Mouse (Mus musculus) ES-E14 (cell line): ENCODE data around the gene Flt3. TPM values are rescaled to one million over a fixed set of nuclear protein-coding genes. Genes with fewer than 3 reads are reported as not detected.
A peak's percentile ranks its signal among the peaks of the same experiment; 100 is the strongest.

Experiments
- DNase-seq: peaks from one replicate; pipeline ENCODE4 v3.0.0-alpha.2; 2013; ENCODE audit warnings: low read depth, low spot score
- H3K27ac ChIP-seq: 2 replicates; pipeline ENCODE4 v1.5.1; 2012; ENCODE audit warnings: low read depth, mild to moderate bottlenecking, low read length, moderate library complexity, mixed read lengths; ENCODE audit not compliant: poor library complexity, insufficient read depth, severe bottlenecking
- H3K36me3 ChIP-seq: 2 replicates; pipeline ENCODE4 v1.6.1; 2012; ENCODE audit warnings: mild to moderate bottlenecking, low read length, moderate library complexity, mixed read lengths; ENCODE audit not compliant: control insufficient read depth, poor library complexity, insufficient read depth, severe bottlenecking
- H3K4me1 ChIP-seq, 2 experiments: fragments of 150-350 bp in 1 of 2; sonication (generic) in 1 of 2; 2 replicates each; pipeline ENCODE4 v1.6.1; 2012; ENCODE audit warnings: low read length in 2 of 2, mild to moderate bottlenecking in 1 of 2, mixed read lengths in 1 of 2; ENCODE audit not compliant: control insufficient read depth in 2 of 2, insufficient read depth in 2 of 2, poor library complexity in 1 of 2
- H3K4me3 ChIP-seq, 2 experiments: fragments of 150-350 bp in 1 of 2; sonication (generic) in 1 of 2; 2 replicates each; pipeline ENCODE4 v1.5.1; 2012; ENCODE audit warnings: low read length in 2 of 2, low read depth in 1 of 2, mild to moderate bottlenecking in 1 of 2, mixed read lengths in 1 of 2; ENCODE audit not compliant: insufficient read depth in 1 of 2, poor library complexity in 1 of 2, severe bottlenecking in 1 of 2
- H3K9ac ChIP-seq: 2 replicates; pipeline ENCODE4 v1.6.1; 2012; ENCODE audit warnings: low read depth, mild to moderate bottlenecking, low read length, mixed read lengths; ENCODE audit not compliant: poor library complexity, insufficient read depth, severe bottlenecking
- H3K9me3 ChIP-seq: fragments of 150-350 bp; sonication (generic); 2 replicates; pipeline ENCODE4 v1.6.1; 2012; ENCODE audit warnings: low read depth, mild to moderate bottlenecking, low read length; ENCODE audit not compliant: control insufficient read depth, insufficient read depth
- CHD2 ChIP-seq: IDR thresholded peaks from 2 replicates; pipeline ENCODE4 v1.6.1; 2014; ENCODE audit warnings: mild to moderate bottlenecking, low read depth, low read length, inconsistent platforms
- HCFC1 ChIP-seq: IDR thresholded peaks from 2 replicates; pipeline ENCODE4 v1.6.1; 2012; ENCODE audit warnings: low read length, inconsistent platforms, borderline replicate concordance; ENCODE audit not compliant: insufficient read depth
- MAFK ChIP-seq: IDR thresholded peaks from 2 replicates; pipeline ENCODE4 v1.6.1; 2014; ENCODE audit warnings: mild to moderate bottlenecking, low read depth, low read length, inconsistent platforms; ENCODE audit not compliant: insufficient read depth
- ZC3H11A ChIP-seq: IDR thresholded peaks from 2 replicates; pipeline ENCODE4 v1.6.1; 2012; ENCODE audit warnings: low read depth, mild to moderate bottlenecking, inconsistent platforms, low read length, borderline replicate concordance
- ZNF384 ChIP-seq: IDR thresholded peaks from 2 replicates; pipeline ENCODE4 v1.6.1; 2012; ENCODE audit warnings: low read depth, low read length, inconsistent platforms
- in situ Hi-C, 2 experiments: fragments of 600-800 bp; cut with MboI; formaldehyde crosslinking; loops; one replicate each; pipeline ENCODE4 v1.15.1; 2025; ENCODE audit warnings: low sequenced_read_pairs in 2 of 2, inconsistent platforms in 1 of 2; ENCODE audit not compliant: unreplicated experiment in 2 of 2
- total RNA-seq: library from RNA; depleted of rRNA; stranded (reverse); fragments of 300-350 nt; gene quantifications from 2 replicates; pipeline ENCODE4 v1.2.3, GENCODE M21; 2012

Gene Flt3
- total RNA-seq, 1 experiment, result 0.27 TPM

DNA sequence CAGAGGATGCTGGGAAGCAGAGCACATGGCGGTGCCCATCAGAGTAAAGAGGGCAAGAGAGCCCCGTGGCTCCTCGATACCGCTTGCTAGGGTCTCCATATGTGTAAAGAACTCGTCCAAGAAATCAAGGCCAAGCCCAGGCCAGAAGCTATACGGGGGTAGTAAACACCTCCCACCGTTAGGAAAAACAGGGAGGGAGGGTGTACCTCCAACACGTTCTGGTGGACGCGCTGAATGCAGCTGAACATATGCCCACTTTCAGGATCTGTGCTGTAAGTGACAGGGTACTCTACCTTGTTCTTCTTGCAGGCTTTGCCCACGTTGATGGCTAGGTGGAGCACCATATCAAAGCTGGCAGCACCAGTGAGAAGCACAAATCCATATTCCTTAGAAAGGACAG, 74.4 kb downstream of the Flt3 start:
- H3K9me3 ChIP-seq, result no peaks in the 10 kb centered on the region
- no peaks in the 10 kb centered on the region for H3K36me3 ChIP-seq
- in situ Hi-C loops, result loop anchor here in 1 of 2 experiments (10.0 kb wide), 1 partner anchor 621 kb away; no protein-coding TSS in a partner anchor
- H3K4me3 ChIP-seq, result no peak overlapping the region
- H3K4me1 ChIP-seq, result no peaks in the 10 kb centered on the region
- no peak for TF ChIP-seq MAFK
- no peak for TF ChIP-seq ZC3H11A
- H3K9ac ChIP-seq, result no peak overlapping the region
- DNase-seq, result no peak
- H3K27ac ChIP-seq, result no peak overlapping the region

DNA sequence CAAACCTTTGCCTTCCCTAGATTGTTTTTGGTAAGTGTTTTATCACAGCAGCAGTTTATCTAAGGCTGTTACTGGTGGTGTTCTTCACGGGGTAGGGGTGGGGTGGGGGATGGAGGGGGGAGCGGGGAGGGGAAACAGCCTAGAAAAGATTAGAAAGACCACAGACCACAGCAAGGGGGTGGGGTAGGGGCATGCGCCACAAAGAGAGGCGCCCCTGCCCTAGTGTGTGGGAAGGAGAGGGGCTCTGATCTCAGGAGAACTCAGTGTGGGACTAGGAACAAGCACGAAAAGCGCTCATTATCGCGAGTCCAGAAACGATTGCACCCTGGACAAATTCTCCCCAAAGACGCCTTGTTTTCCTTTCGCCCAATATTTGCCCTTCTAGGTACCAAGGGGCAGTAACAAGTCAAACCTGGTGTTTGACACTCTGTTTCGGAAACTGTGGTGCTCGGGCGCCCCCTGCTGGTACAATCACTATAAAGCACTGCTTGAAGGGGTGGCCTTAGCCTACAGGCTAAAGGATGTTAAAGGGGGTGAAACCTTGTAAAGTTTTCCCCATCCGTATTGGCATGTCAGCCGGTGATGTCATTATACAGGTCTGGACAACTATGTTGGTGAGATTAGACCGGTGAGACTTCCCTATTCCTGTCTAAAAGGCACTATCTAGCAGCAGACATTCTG, 76.9 kb downstream of the Flt3 start:
- TF ChIP-seq ZNF384 (no peak), ZC3H11A (no peak; the same call in 1 of the 2 replicates), CHD2 (no peak), MAFK (no peak), HCFC1 (no peak)
- H3K4me3 ChIP-seq, result no peak overlapping the region
- H3K36me3 ChIP-seq, result no peaks in the 10 kb centered on the region
- no peak overlapping the region for H3K9ac ChIP-seq
- no peaks in the 10 kb centered on the region for H3K9me3 ChIP-seq
- DNase-seq, result no peak
- H3K27ac ChIP-seq, result no peak overlapping the region
- H3K4me1 ChIP-seq, result no peaks in the 10 kb centered on the region
- in situ Hi-C loops, result loop anchor here in 1 of 2 experiments (10.0 kb wide), 1 partner anchor 619 kb away; no protein-coding TSS in a partner anchor

DNA sequence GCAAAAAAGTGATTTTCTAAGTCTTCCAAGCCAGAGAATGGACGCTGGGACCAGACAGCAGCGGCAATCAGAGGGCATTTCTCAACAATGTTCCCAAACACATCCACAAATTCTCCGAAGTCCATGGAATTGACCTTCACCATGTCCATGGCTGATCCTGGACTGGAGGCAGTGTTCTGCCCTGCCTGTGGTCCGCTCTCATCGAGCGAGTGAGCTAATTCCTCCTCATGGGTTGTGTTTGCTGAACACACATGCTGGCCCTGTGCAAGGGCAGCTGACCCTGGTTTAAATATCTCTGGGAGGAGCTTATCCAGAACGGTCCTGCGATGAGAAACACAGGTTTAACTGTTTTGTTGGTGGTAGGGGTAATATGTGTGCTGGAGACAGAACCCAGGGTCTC, 78.1 kb downstream of the Flt3 start, which contains the start of gene Urad:
Gene Urad, minus strand, starts transcription at position 258 of the 400 bp plus-strand sequence.
- in situ Hi-C loops, result loop anchor here in 1 of 2 experiments (10.0 kb wide), 1 partner anchor 617 kb away; no protein-coding TSS in a partner anchor
- Histone ChIP-seq H3K27ac (no peak within 1 kb of the TSS), H3K4me1 (no peaks in the 10 kb centered on the region), H3K9me3 (no peaks in the 10 kb centered on the region), H3K4me3 (no peak within 1 kb of the TSS), H3K9ac (no peak within 1 kb of the TSS), H3K36me3 (no peaks in the 10 kb centered on the region)
- no peak for TF ChIP-seq HCFC1
- TF ChIP-seq CHD2, result no peak
- TF ChIP-seq MAFK, result no peak
- TF ChIP-seq ZC3H11A, result no peak
- TF ChIP-seq ZNF384, result no peak
- DNase-seq, result no peak

DNA sequence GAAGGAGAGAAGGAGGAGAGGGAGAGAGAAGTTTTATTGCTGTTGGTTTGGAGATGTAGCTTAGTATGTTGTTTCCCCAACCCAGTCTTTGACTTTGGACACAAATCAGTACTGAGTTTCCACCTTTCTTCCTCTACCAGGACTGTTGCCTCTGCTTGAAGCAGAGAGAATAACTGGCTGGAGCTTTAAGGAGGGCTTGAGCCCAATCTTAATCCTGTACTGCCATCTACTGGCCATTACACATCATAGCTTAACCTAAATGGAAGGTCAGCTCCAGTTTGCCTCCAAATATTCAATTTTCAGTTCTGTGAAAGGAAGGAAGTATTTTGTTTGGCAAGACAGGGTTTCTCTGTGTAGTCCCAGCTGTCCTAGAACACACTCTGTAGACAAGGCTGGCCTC, 80.6 kb downstream of the Flt3 start:
- in situ Hi-C loops, result loop anchor here (5.0 to 10.0 kb wide), 5 partner anchors 42 to 615 kb away; no protein-coding TSS in a partner anchor
- Histone ChIP-seq H3K36me3 (no peaks in the 10 kb centered on the region), H3K27ac (no peak overlapping the region), H3K9me3 (no peaks in the 10 kb centered on the region), H3K4me3 (no peak overlapping the region), H3K4me1 (peaks cover 0 to 4% of the 10 kb centered on the region in 2 experiments; a peak in 1 of 4 replicates), H3K9ac (no peak overlapping the region)
- DNase-seq, result peak; percentile 52
- TF ChIP-seq ZC3H11A, result peak; percentile 78
- no peak for TF ChIP-seq MAFK
